ENCODE assay signal across 21 mouse cellular contexts in genomic region chr13:46932049-46932448, GRCm38 (mm10).
"Had no signal": no experiment of that assay in that cellular context is flagged by ENCODE, and none has a peak within 500 bp of the region (broad histone marks: within the 10 kb centered on the region; RNA-seq: fewer than 3 reads in every experiment).

No protein-coding gene starts in this region.

- H3K9me3 ChIP-seq: limb, embryonic 12.5 days; limb, embryonic 15.5 days; midbrain, embryonic 12.5 days; midbrain, embryonic 15.5 days; neural tube, embryonic 12.5 days; neural tube, embryonic 15.5 days; stomach, embryonic 15.5 days had no signal

- DNase-seq: kidney, adult 18-20 months; kidney, adult 9 months; kidney, postnatal 14 days; kidney, postnatal 4 days; left cerebral cortex, postnatal 4 days; liver, postnatal 0 days; lung, embryonic 14.5 days; lung, postnatal 10 days; right cerebral cortex, adult 18-20 months; right cerebral cortex, postnatal 25 days; spleen, adult 18-20 months; thymus, postnatal 25 days had no signal

- H3K9ac ChIP-seq: limb, embryonic 12.5 days; limb, embryonic 15.5 days; liver, embryonic 14.5 days; liver, postnatal 0 days; lung, embryonic 14.5 days; midbrain, embryonic 12.5 days; midbrain, embryonic 15.5 days; neural tube, embryonic 12.5 days; neural tube, embryonic 15.5 days; stomach, embryonic 15.5 days had no signal

- H3K36me3 ChIP-seq: limb, embryonic 12.5 days; limb, embryonic 15.5 days; midbrain, embryonic 12.5 days; midbrain, embryonic 15.5 days; neural tube, embryonic 15.5 days; stomach, embryonic 15.5 days had no signal

- H3K27me3 ChIP-seq: neural tube, embryonic 12.5 days; stomach, embryonic 15.5 days had no signal

- ATAC-seq: liver, postnatal 0 days; midbrain, embryonic 15.5 days had no signal

- H3K27ac ChIP-seq: limb, embryonic 12.5 days; limb, embryonic 15.5 days; liver, embryonic 14.5 days; midbrain, embryonic 12.5 days; midbrain, embryonic 15.5 days; neural tube, embryonic 12.5 days; neural tube, embryonic 15.5 days; stomach, embryonic 15.5 days had no signal

- H3K4me2 ChIP-seq: limb, embryonic 12.5 days; limb, embryonic 15.5 days; liver, embryonic 11.5 days; lung, embryonic 14.5 days; midbrain, embryonic 12.5 days; midbrain, embryonic 15.5 days; neural tube, embryonic 12.5 days; neural tube, embryonic 15.5 days; stomach, embryonic 15.5 days had no signal

- H3K4me3 ChIP-seq: limb, embryonic 12.5 days; limb, embryonic 15.5 days; midbrain, embryonic 12.5 days; midbrain, embryonic 15.5 days; neural tube, embryonic 12.5 days; neural tube, embryonic 15.5 days; stomach, embryonic 15.5 days had no signal
